Mouse (Mus musculus): ENCODE results near the gene Morc4. TPM values are rescaled to one million over a fixed set of nuclear protein-coding genes. Genes with fewer than 3 reads are reported as not detected.

Gene Morc4
- total and polyA plus RNA-seq, 3 experiments = not detected

DNA sequence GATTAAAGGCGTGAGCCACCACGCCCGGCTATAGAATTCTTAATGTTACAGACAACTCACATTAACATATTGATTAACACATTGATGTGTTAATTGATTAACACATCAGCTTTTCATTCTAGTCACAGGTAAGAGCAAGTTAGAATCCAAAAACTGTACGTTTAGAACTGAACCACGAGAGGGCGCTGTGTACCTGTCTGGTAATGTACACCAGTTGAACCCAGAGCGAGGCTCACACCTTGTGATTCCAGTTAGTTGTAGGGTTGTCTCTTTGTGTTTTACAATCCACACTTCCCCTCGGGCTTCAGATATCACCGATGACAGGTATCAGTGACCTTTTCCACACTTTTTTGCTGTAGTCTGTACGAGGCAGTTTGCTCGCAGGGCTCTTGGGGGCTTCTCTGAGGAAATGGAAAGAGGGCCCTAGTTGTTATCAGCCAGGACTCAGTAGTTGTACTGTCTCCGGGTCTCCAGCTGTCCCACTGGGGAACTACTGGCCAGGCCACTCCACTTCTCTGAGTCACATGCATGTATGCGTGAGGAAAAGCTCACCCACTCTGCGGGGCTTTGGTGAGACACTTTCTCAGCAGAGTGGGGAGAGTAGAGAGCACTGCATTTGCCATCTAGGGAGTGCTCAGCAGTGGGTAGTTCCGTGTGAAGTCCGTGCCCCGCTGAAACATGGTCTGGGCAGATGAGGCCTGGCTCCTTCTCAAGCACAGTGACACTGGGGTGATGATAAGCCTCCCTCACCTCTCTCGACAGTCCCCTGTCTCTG, 97.0 kb downstream of the Morc4 start:
- Histone ChIP-seq H3K9me3 (replicated peaks; ENCODE audit: low read length) (no peaks in the 10 kb centered on the region), H3K27me3 (replicated peaks) (no peaks in the 10 kb centered on the region), H3K4me2 (ENCODE audit: insufficient read depth, low read depth, poor library complexity, severe bottlenecking) (no peak overlapping the region), H3K9ac (ENCODE audit: insufficient read depth, low read depth) (no peak overlapping the region), H3K4me3 (replicated peaks in 1 of 3; ENCODE audit: low read depth in 2 of 3, low read length in 2 of 3, poor library complexity in 1 of 3) (no peak overlapping the region), H3K79me2 (replicated peaks; ENCODE audit: control insufficient read depth, extremely low read depth, insufficient read depth, poor library complexity, severe bottlenecking) (no peaks in the 10 kb centered on the region), H3K4me1 (ENCODE audit: control insufficient read depth in 1 of 2, insufficient read depth in 2 of 2) (no peaks in the 10 kb centered on the region), H3K27ac (ENCODE audit: insufficient read depth, low read depth) (no peak overlapping the region), H3K36me3 (replicated peaks in 1 of 2; ENCODE audit: control insufficient read depth in 1 of 2, insufficient read depth in 1 of 2, low read length in 1 of 2) (no peaks in the 10 kb centered on the region)
- TF ChIP-seq MAFK (IDR thresholded peaks at IDR 0.05; ENCODE audit: insufficient replicate concordance, low read length) (no peak), CTCF (conservative IDR thresholded peaks at IDR 0.05 in 1 of 2, IDR thresholded peaks at IDR 0.05 in 1 of 2; ENCODE audit: low read depth in 2 of 2, low read length in 2 of 2) (peak; percentile 48 to 76), RAD21 (IDR thresholded peaks at IDR 0.05; ENCODE audit: low read depth, low read length) (peak; percentile 79), SMC3 (IDR thresholded peaks at IDR 0.05; ENCODE audit: low read depth, low read length) (peak; percentile 77)
- dilution Hi-C loops (cut with MboI; ENCODE audit: extremely low pct_ligation_motif_present, extremely low pct_unique_long_range_greater_than_20kb, low sequenced_read_pairs) (no loop called here), in situ Hi-C loops (cut with MboI; ENCODE audit: low pct_ligation_motif_present, low pct_unique_long_range_greater_than_20kb, low sequenced_read_pairs) (loop anchor here (10.0 kb wide), 1 partner anchor 60 kb away; no protein-coding TSS in a partner anchor)
- peak; percentile 49 for DNase-seq (ENCODE audit: extremely low read depth)

Other genes starting within 250 kb of the Morc4 start
- gene Tbc1d8b, start 186.7 kb downstream of the Morc4 start, total RNA-seq (2012; rRNA removed) = 1.6 and 1.8 TPM in 2 replicates
- gene Tbc1d8b, start 186.7 kb downstream of the Morc4 start, total RNA-seq (2014; rRNA removed) = 2.3 and 3.1 TPM in 2 replicates
- 2.1 and 2.2 TPM in 2 replicates for gene Tbc1d8b, start 186.7 kb downstream of the Morc4 start, polyA plus RNA-seq (2012; ENCODE audit: insufficient read length, low read depth)
- not detected in 2 replicates for gene Gm15013, start 157.2 kb downstream of the Morc4 start, total RNA-seq (2012; rRNA removed)
- gene Gm15013, start 157.2 kb downstream of the Morc4 start, total RNA-seq (2014; rRNA removed) = 0.82 and 0.87 TPM in 2 replicates
- 0.70 and 3.4 TPM in 2 replicates for gene Gm15013, start 157.2 kb downstream of the Morc4 start, polyA plus RNA-seq (2012; ENCODE audit: insufficient read length, low read depth)
- gene Ripply1, start 89.3 kb downstream of the Morc4 start, total RNA-seq (2012; rRNA removed) = not detected in 2 replicates
- gene Ripply1, start 89.3 kb downstream of the Morc4 start, total RNA-seq (2014; rRNA removed) = not detected in 2 replicates
- not detected in 2 replicates for gene Ripply1, start 89.3 kb downstream of the Morc4 start, polyA plus RNA-seq (2012; ENCODE audit: insufficient read length, low read depth)
- gene Cldn2, start 70.8 kb downstream of the Morc4 start, total RNA-seq (2012; rRNA removed) = not detected in 2 replicates
- gene Cldn2, start 70.8 kb downstream of the Morc4 start, total RNA-seq (2014; rRNA removed) = not detected in 2 replicates
- gene Cldn2, start 70.8 kb downstream of the Morc4 start, polyA plus RNA-seq (2012; ENCODE audit: insufficient read length, low read depth) = 0.07 TPM in 1 of 2 replicates, not detected in the other
- 8.0 and 8.9 TPM in 2 replicates for gene Rbm41, start 126.9 kb upstream of the Morc4 start, total RNA-seq (2012; rRNA removed)
- 11.1 and 11.9 TPM in 2 replicates for gene Rbm41, start 126.9 kb upstream of the Morc4 start, total RNA-seq (2014; rRNA removed)
- gene Rbm41, start 126.9 kb upstream of the Morc4 start, polyA plus RNA-seq (2012; ENCODE audit: insufficient read length, low read depth) = 6.5 and 7.8 TPM in 2 replicates
- gene Nup62cl, start 191.0 kb upstream of the Morc4 start, total RNA-seq (2012; rRNA removed) = 29.3 and 41.8 TPM in 2 replicates
- 15.1 and 17.0 TPM in 2 replicates for gene Nup62cl, start 191.0 kb upstream of the Morc4 start, total RNA-seq (2014; rRNA removed)
- gene Nup62cl, start 191.0 kb upstream of the Morc4 start, polyA plus RNA-seq (2012; ENCODE audit: insufficient read length, low read depth) = 7.2 and 8.3 TPM in 2 replicates
- gene Pih1h3b, start 191.2 kb upstream of the Morc4 start, total RNA-seq (2012; rRNA removed) = 0.92 and 1.8 TPM in 2 replicates
- 0.26 and 0.48 TPM in 2 replicates for gene Pih1h3b, start 191.2 kb upstream of the Morc4 start, total RNA-seq (2014; rRNA removed)
- gene Pih1h3b, start 191.2 kb upstream of the Morc4 start, polyA plus RNA-seq (2012; ENCODE audit: insufficient read length, low read depth) = 0.20 and 0.22 TPM in 2 replicates